Mouse (Mus musculus) c-Kit-negative CD71-positive TER-119-positive erythroid progenitor cells, embryonic 14.5 days (primary cell): ENCODE measurements around the gene Rxfp2.

Experiments
- DNase-seq: peaks from one replicate; pipeline ENCODE4 v3.0.0-alpha.2; 2013; ENCODE audit warnings: low read depth, low spot score

The Rxfp2 gene

GRCm38 (mm10) chr5:150018656-150019055 is at the start of gene Rxfp2:
Gene Rxfp2, plus strand, starts transcription at chr5:150018675.
- DNase-seq: no peak

GRCm38 (mm10) chr5:149970261-149970660 is 48.2 kb upstream of the Rxfp2 start:
- no peak for DNase-seq

- no peak for DNase-seq
Measured at GRCm38 (mm10) chr5:149977027-149977426, 41.4 kb upstream of the Rxfp2 start.

- no peak for DNase-seq
Measured at GRCm38 (mm10) chr5:149983621-149984020, 34.9 kb upstream of the Rxfp2 start.

- no peak for DNase-seq
Measured at GRCm38 (mm10) chr5:149994578-149994977, 23.9 kb upstream of the Rxfp2 start.

- no peak for DNase-seq
Measured at GRCm38 (mm10) chr5:149996614-149997013, 21.9 kb upstream of the Rxfp2 start.

- DNase-seq: no peak
Measured at GRCm38 (mm10) chr5:149997321-149998034, 21.0 kb upstream of the Rxfp2 start.

GRCm38 (mm10) chr5:149998311-149998710 is 20.2 kb upstream of the Rxfp2 start:
- DNase-seq: no peak

GRCm38 (mm10) chr5:150005355-150005754 is 13.1 kb upstream of the Rxfp2 start:
- DNase-seq: no peak

- no peak for DNase-seq
Measured at GRCm38 (mm10) chr5:150016861-150017260, 1.6 kb upstream of the Rxfp2 start.

- DNase-seq: no peak
Measured at GRCm38 (mm10) chr5:150017672-150018071, 803 bp upstream of the Rxfp2 start.

GRCm38 (mm10) chr5:150020851-150021250 is 2.4 kb downstream of the Rxfp2 start:
- no peak for DNase-seq

GRCm38 (mm10) chr5:150021805-150022204 is 3.3 kb downstream of the Rxfp2 start:
- no peak for DNase-seq

GRCm38 (mm10) chr5:150022556-150022955 is 4.1 kb downstream of the Rxfp2 start:
- no peak for DNase-seq

GRCm38 (mm10) chr5:150023476-150023875 is 5.0 kb downstream of the Rxfp2 start:
- no peak for DNase-seq

- DNase-seq: no peak
Measured at GRCm38 (mm10) chr5:150024188-150024587, 5.7 kb downstream of the Rxfp2 start.

GRCm38 (mm10) chr5:150024901-150025300 is 6.4 kb downstream of the Rxfp2 start:
- no peak for DNase-seq

- no peak for DNase-seq
Measured at GRCm38 (mm10) chr5:150025326-150025725, 6.9 kb downstream of the Rxfp2 start.

- no peak for DNase-seq
Measured at GRCm38 (mm10) chr5:150026509-150027087, 8.1 kb downstream of the Rxfp2 start.

GRCm38 (mm10) chr5:150031201-150031600 is 12.7 kb downstream of the Rxfp2 start:
- no peak for DNase-seq

GRCm38 (mm10) chr5:150031634-150032033 is 13.2 kb downstream of the Rxfp2 start:
- DNase-seq: no peak

GRCm38 (mm10) chr5:150032075-150032492 is 13.6 kb downstream of the Rxfp2 start:
- DNase-seq: no peak

- DNase-seq: no peak
Measured at GRCm38 (mm10) chr5:150036286-150036685, 17.8 kb downstream of the Rxfp2 start.
